Mouse (Mus musculus) Patski (cell line): ENCODE measurements around the gene Cnn3. TPM values are rescaled to one million over a fixed set of nuclear protein-coding genes. Genes with fewer than 3 reads are reported as not detected.

Source experiments
- ATAC-seq: fragments of 100-300 bp; one replicate; pipeline ENCODE4 v1.8.0; 2021
- CTCF ChIA-PET: fragments of 350-600 bp; sonication (Branson Sonifier 250); formaldehyde crosslinking; loops from one replicate; lab custom pipeline; 2022; ENCODE audit warnings: inconsistent platforms; lab: Charles Lee
- POLR2A ChIA-PET: fragments of 350-600 bp; sonication (Branson Sonifier 250); formaldehyde crosslinking; loops from one replicate; lab custom pipeline; 2022; ENCODE audit warnings: antibody characterized with exemption, inconsistent platforms; lab: Charles Lee
- DNase-seq: peaks from one replicate; pipeline ENCODE4 v3.0.0-alpha.2; 2011; ENCODE audit warnings: low read depth, low spot score
- H3K27me3 ChIP-seq: fragments of 371-371 bp; one replicate; pipeline ENCODE4 v1.5.1; 2021
- CTCF ChIP-seq: fragments of 100-300 bp; IDR thresholded peaks from one replicate; pipeline ENCODE4 v1.5.1; 2021
- in situ Hi-C: fragments of 300-500 bp; cut with MboI; formaldehyde crosslinking; loops from 3 replicates; pipeline ENCODE4 v1.11.1; 2018; ENCODE audit warnings: low pct_unique_long_range_greater_than_20kb, mixed read lengths
- polyA plus RNA-seq: library from polyadenylated mRNA; unstranded; gene quantifications from one replicate; pipeline ENCODE4 v1.2.3, GENCODE M21; 2021

The Cnn3 gene
- polyA plus RNA-seq, 1 experiment from 2014 or later: 770 TPM

DNA sequence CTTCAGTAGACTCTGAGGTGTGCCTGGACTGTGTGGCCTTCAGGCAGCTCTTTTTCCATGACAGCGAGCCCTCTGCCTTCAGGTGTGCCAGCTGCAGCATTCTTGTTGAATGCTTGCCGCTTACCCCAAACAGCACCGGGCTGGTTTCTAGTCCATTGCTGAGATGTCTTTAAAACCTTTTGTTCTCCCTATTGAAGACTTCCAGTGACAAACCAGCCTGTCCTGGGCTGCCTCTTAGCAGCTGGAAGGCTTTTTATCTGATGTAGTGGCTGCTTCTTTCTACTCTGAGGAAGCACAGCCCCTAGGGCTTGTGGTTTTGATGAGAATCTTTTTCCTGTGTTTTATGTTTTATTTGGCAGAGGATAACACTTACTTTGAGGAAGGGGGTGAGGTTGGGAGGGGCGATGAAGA is 17.6 kb downstream of the Cnn3 start:
- POLR2A ChIA-PET: interaction anchor here (0.6 to 1.3 kb wide), 2 partner anchors 32 to 48 kb away, joined by 3 read pairs; no protein-coding TSS in a partner anchor
- TF ChIP-seq CTCF: no peak
- ATAC-seq (no peak), DNase-seq (no peak)
- no peaks in the 10 kb centered on the region for H3K27me3 ChIP-seq
- in situ Hi-C loops: no loop called here
- CTCF ChIA-PET: interaction anchor here (1.6 kb wide), 1 partner anchor 10 kb away, joined by 5 read pairs; no protein-coding TSS in a partner anchor

DNA sequence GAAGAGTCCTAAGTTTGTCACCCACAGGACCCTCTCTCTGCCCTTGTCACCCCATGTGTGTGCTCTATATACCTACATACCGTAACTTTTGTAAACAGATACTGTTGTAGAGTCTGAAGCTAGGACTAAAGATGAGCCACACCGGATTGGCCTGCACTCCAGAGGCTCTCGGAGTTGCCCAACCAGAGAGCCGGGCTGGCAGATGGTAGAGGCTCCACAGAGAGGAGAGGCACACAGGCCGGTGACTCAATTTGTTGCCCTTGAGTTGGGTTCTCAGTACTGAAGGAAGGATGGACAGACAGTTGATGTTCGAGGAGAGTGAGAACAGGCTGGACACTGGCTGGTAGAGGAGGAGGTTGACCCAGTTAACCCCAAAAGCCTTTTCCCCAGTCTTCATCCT is 18.1 kb downstream of the Cnn3 start:
- POLR2A ChIA-PET: interaction anchor here (0.6 kb wide), 1 partner anchor 48 kb away, joined by 3 read pairs; no protein-coding TSS in a partner anchor
- TF ChIP-seq CTCF: no peak
- ATAC-seq (no peak), DNase-seq (no peak)
- CTCF ChIA-PET: interaction anchor here (0.8 to 1.6 kb wide), 2 partner anchors 11 to 14 kb away, joined by 3 to 5 read pairs; no protein-coding TSS in a partner anchor
- no peaks in the 10 kb centered on the region for H3K27me3 ChIP-seq
- in situ Hi-C loops: no loop called here

DNA sequence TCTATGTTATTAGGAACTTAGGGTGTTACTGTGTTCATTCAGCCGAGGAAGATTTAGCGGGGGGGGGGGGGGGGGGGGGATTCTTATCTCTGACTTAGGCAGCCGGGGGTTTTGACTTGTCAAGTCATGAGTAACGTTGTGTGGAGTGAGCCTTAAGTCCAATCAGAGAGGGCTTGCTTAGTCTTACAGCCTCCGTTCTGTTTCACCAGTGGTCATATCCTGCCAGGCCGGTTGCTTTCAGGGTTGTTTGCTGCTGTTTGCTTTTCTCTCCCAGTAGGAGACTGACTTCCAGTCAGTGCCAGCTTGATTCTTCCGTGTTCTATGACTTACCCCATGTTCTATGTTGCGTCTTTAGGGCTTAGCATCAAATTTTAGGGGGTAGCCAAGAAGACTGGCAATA is 20.2 kb downstream of the Cnn3 start:
- no peak for TF ChIP-seq CTCF
- H3K27me3 ChIP-seq: no peaks in the 10 kb centered on the region
- POLR2A ChIA-PET: interaction anchor here (0.5 to 0.8 kb wide), 3 partner anchors 9 to 288 kb away, joined by 3 read pairs; no protein-coding TSS in a partner anchor
- CTCF ChIA-PET: interaction anchor here (1.2 kb wide), 1 partner anchor 8 kb away, joined by 4 read pairs; no protein-coding TSS in a partner anchor
- in situ Hi-C loops: no loop called here
- DNase-seq (no peak), ATAC-seq (no peak)

DNA sequence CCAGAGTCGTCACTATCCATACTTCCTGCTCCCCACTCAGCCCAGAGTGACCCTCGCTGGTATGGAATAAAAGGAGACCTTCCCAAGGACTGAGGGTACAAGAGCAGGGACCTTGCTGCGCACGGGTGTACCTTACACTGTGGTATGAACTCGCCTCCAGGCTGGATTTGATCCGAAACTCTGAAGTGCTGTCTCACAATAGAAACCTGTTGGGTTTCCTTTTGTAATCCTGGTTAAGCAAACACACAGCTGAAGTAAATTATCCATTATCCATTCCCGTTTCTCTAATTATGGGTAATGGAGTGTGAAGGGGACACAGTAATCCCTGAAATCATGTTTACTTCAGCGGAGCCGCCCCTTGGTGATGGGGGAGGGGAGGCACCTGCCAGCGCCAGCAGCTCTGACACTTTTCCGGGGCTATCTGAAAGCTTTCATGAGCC is 21.8 kb downstream of the Cnn3 start:
- in situ Hi-C loops: no loop called here
- no peak for TF ChIP-seq CTCF
- DNase-seq (peak; percentile 81), ATAC-seq (peak; percentile 41)
- POLR2A ChIA-PET: interaction anchor here (0.6 kb wide), 1 partner anchor 21 kb away, joined by 3 read pairs; no protein-coding TSS in a partner anchor
- H3K27me3 ChIP-seq: no peaks in the 10 kb centered on the region
- CTCF ChIA-PET: interaction anchor here (0.6 to 1.3 kb wide), 7 partner anchors 9 to 139 kb away, joined by 3 to 5 read pairs (median 4); no protein-coding TSS in a partner anchor

DNA sequence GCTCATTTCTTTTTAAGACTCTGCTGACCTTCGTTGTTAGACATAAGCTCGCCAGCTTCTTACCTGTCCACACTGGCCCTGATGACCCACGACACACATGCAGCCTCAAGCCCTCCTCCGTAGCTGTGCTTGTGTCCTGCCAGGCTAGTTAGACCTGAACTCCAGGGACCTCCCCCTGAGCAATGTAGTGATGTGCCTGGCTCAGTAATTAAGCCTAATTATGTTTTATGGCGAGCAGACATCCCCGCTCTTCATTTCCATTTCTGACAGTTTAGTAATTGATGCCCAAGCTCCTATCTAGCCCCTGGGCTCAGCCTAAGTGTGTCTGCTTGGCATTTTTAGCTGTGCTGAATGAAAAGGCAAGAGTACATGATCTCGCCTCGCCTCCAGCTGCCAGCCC is 22.3 kb downstream of the Cnn3 start:
- ChIA-PET POLR2A (interaction anchor here (0.6 to 0.8 kb wide), 2 partner anchors 22 to 38 kb away, joined by 3 to 4 read pairs; no protein-coding TSS in a partner anchor), CTCF (interaction anchor here (0.9 to 1.3 kb wide), 6 partner anchors 10 to 139 kb away, joined by 3 to 5 read pairs (median 4); no protein-coding TSS in a partner anchor)
- DNase-seq: no peak
- no peak for TF ChIP-seq CTCF
- in situ Hi-C loops: no loop called here
- no peaks in the 10 kb centered on the region for H3K27me3 ChIP-seq
- peak; percentile 23 for ATAC-seq

DNA sequence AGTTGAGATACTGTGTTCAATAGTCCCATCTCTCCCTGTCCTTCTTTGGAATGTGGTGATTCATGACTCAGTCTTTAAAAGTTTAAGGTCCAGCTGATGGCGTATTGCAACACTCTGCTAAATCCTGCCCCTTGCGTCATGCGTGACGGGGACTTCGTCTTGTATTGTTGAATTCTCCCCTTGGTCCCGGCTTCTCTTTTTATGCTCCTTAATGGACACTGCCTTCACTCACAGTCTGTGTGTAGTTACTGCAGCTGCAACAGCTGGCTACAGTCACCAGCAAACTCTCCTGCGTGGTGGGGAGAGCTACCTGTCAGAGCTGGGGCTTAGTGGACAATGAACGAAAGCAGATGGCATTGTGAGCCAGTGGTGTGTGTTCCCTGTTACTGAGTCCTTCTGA is 23.2 kb downstream of the Cnn3 start:
- ATAC-seq (peak; percentile 44), DNase-seq (peak; percentile 70)
- no peak for TF ChIP-seq CTCF

DNA sequence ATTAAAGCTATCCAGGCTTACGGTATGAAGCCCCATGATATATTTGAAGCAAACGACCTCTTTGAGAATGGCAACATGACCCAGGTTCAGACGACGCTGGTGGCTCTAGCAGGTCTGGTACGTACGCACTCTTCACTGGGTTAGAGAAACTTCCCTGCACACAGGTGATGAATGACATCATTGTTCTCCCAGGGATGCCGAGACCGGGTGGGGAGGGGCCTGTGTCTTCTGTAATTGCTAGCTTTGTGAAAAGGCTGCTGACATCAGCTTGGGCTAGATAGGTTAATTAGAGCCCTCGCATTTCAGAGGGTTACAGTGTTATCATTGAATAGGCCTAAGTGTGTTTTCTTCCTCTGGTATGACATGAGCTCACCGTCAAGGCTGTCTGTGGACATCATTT is 25.1 kb downstream of the Cnn3 start:
- ATAC-seq (no peak), DNase-seq (no peak)
- POLR2A ChIA-PET: no interaction called here
- CTCF ChIA-PET: interaction anchor here (1.3 to 1.6 kb wide), 2 partner anchors 29 to 49 kb away, joined by 4 to 5 read pairs; no protein-coding TSS in a partner anchor
- TF ChIP-seq CTCF: no peak
- in situ Hi-C loops: no loop called here
- no peaks in the 10 kb centered on the region for H3K27me3 ChIP-seq

More for the DNA sequence above, 23.2 kb downstream of the Cnn3 start:
- ChIA-PET CTCF (interaction anchor here (0.6 to 1.5 kb wide), 4 partner anchors 18 to 56 kb away, joined by 3 to 4 read pairs (median 3); no protein-coding TSS in a partner anchor), POLR2A (no interaction called here)
- H3K27me3 ChIP-seq: no peaks in the 10 kb centered on the region
- in situ Hi-C loops: no loop called here

DNA sequence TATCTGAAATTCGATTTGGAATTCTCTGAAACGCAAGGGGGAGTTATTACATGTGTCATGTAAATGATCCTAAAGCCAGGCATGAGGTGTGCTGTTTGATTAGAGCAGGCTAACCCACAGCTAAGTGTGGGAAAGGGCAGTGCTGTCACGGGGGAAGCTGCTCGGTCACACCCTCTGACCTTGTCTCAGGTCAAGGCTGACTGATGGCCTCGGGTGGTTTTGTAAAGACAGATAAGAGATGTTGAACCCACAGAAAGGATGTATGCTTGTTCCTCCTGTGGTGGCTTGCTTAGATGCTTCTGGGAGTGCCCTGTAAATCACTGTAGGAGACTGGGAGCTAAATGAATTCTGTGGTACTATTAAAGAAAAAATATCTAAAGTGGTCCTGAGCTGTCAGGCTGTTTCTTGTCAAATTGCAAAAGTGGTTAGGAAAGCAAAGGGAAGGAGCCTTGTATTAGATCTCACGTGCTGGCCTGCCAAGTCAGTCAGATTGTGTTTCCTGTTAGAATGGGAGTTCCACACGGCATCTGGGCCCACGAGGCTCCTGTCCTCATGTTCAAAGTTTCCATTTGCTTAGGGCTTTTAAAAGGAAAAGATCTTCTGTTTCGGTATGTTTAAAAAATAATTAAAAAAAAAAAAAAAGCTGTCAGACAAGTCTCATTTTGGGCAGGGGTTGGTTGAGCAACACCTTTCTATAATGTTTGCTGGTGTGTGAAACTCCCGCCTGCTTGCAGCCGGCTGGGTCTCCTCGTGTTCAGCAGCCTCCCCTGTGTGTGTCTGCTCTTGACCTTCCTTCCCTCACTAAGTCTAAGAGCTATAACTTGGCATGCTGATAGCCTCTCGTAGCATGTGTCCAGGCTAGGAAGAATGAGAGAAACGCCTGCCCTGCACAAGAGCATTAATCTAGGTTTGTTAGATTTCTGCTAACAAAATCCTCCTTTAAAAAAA is 32.5 kb downstream of the Cnn3 start:
- in situ Hi-C loops: no loop called here
- CTCF ChIA-PET: interaction anchor here (1.1 to 1.9 kb wide), 5 partner anchors 10 to 152 kb away, joined by 3 to 7 read pairs (median 4); no protein-coding TSS in a partner anchor
- ATAC-seq (no peak), DNase-seq (no peak)
- TF ChIP-seq CTCF: no peak
- POLR2A ChIA-PET: interaction anchor here (0.6 to 1.5 kb wide), 3 partner anchors 33 to 119 kb away, joined by 3 to 4 read pairs (median 3); no protein-coding TSS in a partner anchor
- no peaks in the 10 kb centered on the region for H3K27me3 ChIP-seq

DNA sequence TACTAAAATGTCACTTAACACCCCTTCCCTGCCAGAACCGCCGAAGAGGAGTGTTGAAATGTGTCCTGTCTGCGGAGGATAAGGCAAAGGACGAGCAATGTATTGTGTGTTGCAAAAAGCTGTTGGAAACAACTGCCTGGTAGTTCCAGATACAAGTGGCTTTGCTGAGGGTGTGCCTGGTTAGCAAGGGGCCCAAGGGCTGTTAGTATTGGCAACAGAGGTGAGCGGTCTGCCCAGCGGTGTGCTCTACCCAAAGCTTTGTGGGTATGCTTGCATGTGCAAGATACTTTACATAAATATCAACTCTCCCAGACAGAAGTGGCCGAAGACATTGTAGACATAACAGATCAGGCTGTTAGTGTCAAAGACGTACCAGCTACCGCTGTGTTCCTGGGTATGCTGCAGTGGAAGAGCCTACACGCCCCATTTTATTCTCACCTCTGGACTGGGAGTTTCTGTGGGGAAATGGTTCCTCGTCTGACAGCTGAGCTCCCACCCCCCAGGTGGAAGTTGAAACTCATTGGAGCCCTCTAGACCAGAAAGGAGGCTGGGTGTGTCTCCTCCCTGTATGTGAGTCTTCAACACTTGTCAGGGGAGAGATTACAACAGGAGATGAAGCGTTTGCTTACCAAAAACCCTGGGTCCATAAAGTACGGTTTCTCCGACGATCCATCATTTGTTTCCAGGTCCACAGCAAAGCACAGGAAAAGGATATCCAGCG is 34.3 kb downstream of the Cnn3 start:
- in situ Hi-C loops: no loop called here
- POLR2A ChIA-PET: interaction anchor here (1.4 kb wide), 1 partner anchor 13 kb away, joined by 3 read pairs; no protein-coding TSS in a partner anchor
- H3K27me3 ChIP-seq: no peaks in the 10 kb centered on the region
- no peak for TF ChIP-seq CTCF
- no peak for ATAC-seq
- no peak for DNase-seq
- CTCF ChIA-PET: interaction anchor here (1.1 to 1.9 kb wide), 4 partner anchors 12 to 154 kb away, joined by 3 to 7 read pairs (median 4); no protein-coding TSS in a partner anchor
